Mouse (Mus musculus) CH12.LX (cell line): ENCODE measurements at regions not wholly inside any gene's neighbourhood (a gene's known extent, or its start where the extent isn't known, plus 50 kb on each side); places are given as distances from the start of the nearest gene placed in this dataset.

ENCODE experiments used
- DNase-seq: peaks from one replicate; pipeline ENCODE4 v3.0.0-alpha.2; 2013; ENCODE audit errors: extremely low read depth
- H3K27ac ChIP-seq: 2 replicates; pipeline ENCODE4 v1.5.1; 2012; ENCODE audit warnings: low read depth, mild to moderate bottlenecking, control low read depth, moderate library complexity; ENCODE audit not compliant: insufficient read depth
- H3K27me3 ChIP-seq: replicated peaks from 2 replicates; pipeline ENCODE3; 2012; ENCODE audit warnings: inconsistent platforms
- H3K36me3 ChIP-seq, 2 experiments: replicated peaks in 1 of 2; 2 replicates each; pipeline versions ENCODE3 to v1.6.1; 2012; ENCODE audit warnings: inconsistent platforms in 1 of 2, low read length in 1 of 2, mild to moderate bottlenecking in 1 of 2, mixed read lengths in 1 of 2, moderate library complexity in 1 of 2; ENCODE audit not compliant: control insufficient read depth in 1 of 2, insufficient read depth in 1 of 2
- H3K4me1 ChIP-seq, 2 experiments: 2 replicates each; pipeline ENCODE4 v1.6.1; 2012; ENCODE audit warnings: inconsistent platforms in 1 of 2, moderate library complexity in 1 of 2; ENCODE audit not compliant: insufficient read depth in 2 of 2, control insufficient read depth in 1 of 2
- H3K4me2 ChIP-seq: 2 replicates; pipeline ENCODE4 v1.6.1; 2012; ENCODE audit warnings: low read depth, mild to moderate bottlenecking, control low read depth; ENCODE audit not compliant: poor library complexity, insufficient read depth, severe bottlenecking
- H3K4me3 ChIP-seq, 3 experiments: fragments of 150-350 bp in 1 of 3; sonication (generic) in 1 of 3; replicated peaks in 1 of 3; 2 replicates each; pipeline versions ENCODE3 to v1.5.1; 2011 to 2012; ENCODE audit warnings: low read depth in 2 of 3, low read length in 2 of 3, mild to moderate bottlenecking in 2 of 3, moderate library complexity in 2 of 3, control low read depth in 1 of 3, improper control_type of control experiment in 1 of 3, inconsistent platforms in 1 of 3, mixed read lengths in 1 of 3; ENCODE audit not compliant: poor library complexity in 1 of 3
- H3K79me2 ChIP-seq: replicated peaks from 2 replicates; pipeline ENCODE4 v1.6.1; 2012; ENCODE audit warnings: mild to moderate bottlenecking, moderate library complexity; ENCODE audit not compliant: control insufficient read depth, poor library complexity, insufficient read depth, severe bottlenecking; ENCODE audit errors: extremely low read depth
- H3K9ac ChIP-seq: 2 replicates; pipeline ENCODE4 v1.6.1; 2012; ENCODE audit warnings: low read depth, mild to moderate bottlenecking, control low read depth, moderate library complexity; ENCODE audit not compliant: insufficient read depth
- H3K9me3 ChIP-seq: replicated peaks from 2 replicates; pipeline ENCODE3; 2012; ENCODE audit warnings: low read length, inconsistent platforms, mixed read lengths
- CHD1 ChIP-seq: IDR thresholded peaks from 2 replicates; pipeline ENCODE4 v1.6.1; 2012; ENCODE audit warnings: low read depth, low read length, improper control_type of control experiment, inconsistent platforms
- CHD2 ChIP-seq: IDR thresholded peaks from 2 replicates; pipeline ENCODE4 v1.6.1; 2011; ENCODE audit warnings: low read length, improper control_type of control experiment
- CTCF ChIP-seq, 2 experiments: IDR thresholded peaks in 1 of 2; conservative IDR thresholded peaks in 1 of 2; 2 replicates each; pipeline ENCODE4 v1.5.1; 2011 to 2012; ENCODE audit warnings: low read depth in 2 of 2, low read length in 2 of 2, improper control_type of control experiment in 1 of 2, inconsistent platforms in 1 of 2, mild to moderate bottlenecking in 1 of 2, moderate library complexity in 1 of 2
- E2F4 ChIP-seq: IDR thresholded peaks from 2 replicates; pipeline ENCODE4 v1.6.1; 2011; ENCODE audit warnings: low read depth, low read length, improper control_type of control experiment; ENCODE audit not compliant: insufficient replicate concordance
- ELF1 ChIP-seq: IDR thresholded peaks from 2 replicates; pipeline ENCODE4 v1.6.1; 2014; ENCODE audit warnings: low read depth, mild to moderate bottlenecking, inconsistent platforms, low read length, improper control_type of control experiment
- EP300 ChIP-seq: IDR thresholded peaks from 2 replicates; pipeline ENCODE4 v1.6.1; 2011; ENCODE audit warnings: low read length, improper control_type of control experiment
- ETS1 ChIP-seq: conservative IDR thresholded peaks from 2 replicates; pipeline ENCODE4 v1.6.1; 2012; ENCODE audit warnings: low read depth, mild to moderate bottlenecking, inconsistent platforms, low read length, improper control_type of control experiment, moderate library complexity
- HCFC1 ChIP-seq: IDR thresholded peaks from 2 replicates; pipeline ENCODE4 v1.6.1; 2012; ENCODE audit warnings: low read depth, mild to moderate bottlenecking, inconsistent platforms, low read length, improper control_type of control experiment
- IRF4 ChIP-seq: IDR thresholded peaks from 2 replicates; pipeline ENCODE4 v1.6.1; 2014; ENCODE audit warnings: low read depth, mild to moderate bottlenecking, inconsistent platforms, low read length, improper control_type of control experiment
- JUN ChIP-seq: IDR thresholded peaks from 2 replicates; pipeline ENCODE4 v1.6.1; 2011; ENCODE audit warnings: low read depth, mild to moderate bottlenecking, low read length, improper control_type of control experiment, moderate library complexity; ENCODE audit not compliant: insufficient read depth
- JUND ChIP-seq: conservative IDR thresholded peaks from 2 replicates; pipeline ENCODE4 v1.6.1; 2011; ENCODE audit warnings: low read depth, low read length, improper control_type of control experiment
- KAT2A ChIP-seq: IDR thresholded peaks from 2 replicates; pipeline ENCODE4 v1.6.1; 2012; ENCODE audit warnings: low read length, improper control_type of control experiment, inconsistent platforms; ENCODE audit not compliant: insufficient replicate concordance
- MAFK ChIP-seq: IDR thresholded peaks from 2 replicates; pipeline ENCODE4 v1.6.1; 2011; ENCODE audit warnings: low read length, improper control_type of control experiment; ENCODE audit not compliant: insufficient replicate concordance
- MEF2A ChIP-seq: IDR thresholded peaks from 2 replicates; pipeline ENCODE4 v1.6.1; 2014; ENCODE audit warnings: low read depth, mild to moderate bottlenecking, inconsistent platforms, low read length, improper control_type of control experiment, borderline replicate concordance
- MYC ChIP-seq: IDR thresholded peaks from 2 replicates; pipeline ENCODE4 v1.6.1; 2011; ENCODE audit warnings: low read depth, mild to moderate bottlenecking, improper control_type of control experiment, low read length
- POLR2AphosphoS2 ChIP-seq: IDR thresholded peaks from 2 replicates; pipeline ENCODE4 v1.6.1; 2011; ENCODE audit warnings: low read depth, low read length, improper control_type of control experiment
- RCOR1 ChIP-seq: conservative IDR thresholded peaks from 2 replicates; pipeline ENCODE4 v1.6.1; 2012; ENCODE audit warnings: low read depth, mild to moderate bottlenecking, inconsistent platforms, low read length, improper control_type of control experiment
- SIN3A ChIP-seq: IDR thresholded peaks from 2 replicates; pipeline ENCODE4 v1.6.1; 2012; ENCODE audit warnings: low read length, improper control_type of control experiment, inconsistent platforms
- TBP ChIP-seq: conservative IDR thresholded peaks from 2 replicates; pipeline ENCODE4 v1.6.1; 2011; ENCODE audit warnings: low read depth, low read length, improper control_type of control experiment
- TCF12 ChIP-seq: IDR thresholded peaks from 2 replicates; pipeline ENCODE4 v1.6.1; 2014; ENCODE audit warnings: low read depth, mild to moderate bottlenecking, inconsistent platforms, low read length, improper control_type of control experiment
- UBTF ChIP-seq: IDR thresholded peaks from 2 replicates; pipeline ENCODE4 v1.6.1; 2012; ENCODE audit warnings: low read depth, mild to moderate bottlenecking, inconsistent platforms, low read length, improper control_type of control experiment, moderate library complexity
- USF1 ChIP-seq: IDR thresholded peaks from 2 replicates; pipeline ENCODE4 v1.6.1; 2014; ENCODE audit warnings: low read depth, mild to moderate bottlenecking, inconsistent platforms, low read length, improper control_type of control experiment
- USF2 ChIP-seq: conservative IDR thresholded peaks from 2 replicates; pipeline ENCODE4 v1.6.1; 2011; ENCODE audit warnings: low read depth, low read length, improper control_type of control experiment
- ZC3H11A ChIP-seq: IDR thresholded peaks from 2 replicates; pipeline ENCODE4 v1.6.1; 2012; ENCODE audit warnings: low read depth, mild to moderate bottlenecking, inconsistent platforms, low read length, improper control_type of control experiment
- ZKSCAN1 ChIP-seq: IDR thresholded peaks from 2 replicates; pipeline ENCODE4 v1.6.1; 2012; ENCODE audit warnings: low read depth, inconsistent platforms, low read length, improper control_type of control experiment, borderline replicate concordance
- ZNF384 ChIP-seq: IDR thresholded peaks from 2 replicates; pipeline ENCODE4 v1.6.1; 2012; ENCODE audit warnings: low read depth, low read length, improper control_type of control experiment, inconsistent platforms
- dilution Hi-C: fragments of 300-500 bp; cut with MboI; formaldehyde crosslinking; loops from 2 replicates; pipeline ENCODE4 v1.14.3; 2020; ENCODE audit warnings: low sequenced_read_pairs; ENCODE audit not compliant: extremely low pct_unique_long_range_greater_than_20kb, extremely low pct_ligation_motif_present
- in situ Hi-C: fragments of 300-500 bp; cut with MboI; formaldehyde crosslinking; loops from 3 replicates; pipeline ENCODE4 v1.14.3; 2019; ENCODE audit warnings: low sequenced_read_pairs, low pct_ligation_motif_present, low pct_unique_long_range_greater_than_20kb, mixed read lengths

- dilution Hi-C loops = no loop called here
- in situ Hi-C loops = no loop called here
- no peak overlapping the region for H3K27ac ChIP-seq
These were observed 453.5 kb downstream of the Ofcc1 start for GRCm38 (mm10) chr13:39907720-39908119.

GRCm38 (mm10) chr13:39904264-39904663 lies 457.0 kb downstream of the Ofcc1 start:
- no peaks in the 10 kb centered on the region for H3K36me3 ChIP-seq

More at GRCm38 (mm10) chr13:39907720-39908119, 453.5 kb downstream of the Ofcc1 start:
- Histone ChIP-seq H3K79me2 (no peaks in the 10 kb centered on the region), H3K27me3 (no peaks in the 10 kb centered on the region), H3K36me3 (no peaks in the 10 kb centered on the region), H3K4me3 (no peak overlapping the region), H3K9ac (no peak overlapping the region), H3K4me1 (no peaks in the 10 kb centered on the region), H3K4me2 (no peak overlapping the region), H3K9me3 (peaks cover 2% of the 10 kb centered on the region)
- no peak for TF ChIP-seq CTCF (conservative IDR thresholded peaks at IDR 0.05 in 1 of 2, IDR thresholded peaks at IDR 0.05 in 1 of 2; ENCODE audit: low read depth in 2 of 2, low read length in 2 of 2)
- no peak for TF ChIP-seq ELF1
- no peak for TF ChIP-seq USF1
- no peak for TF ChIP-seq HCFC1
- TF ChIP-seq ZNF384 = no peak
- TF ChIP-seq RCOR1 = no peak
- TF ChIP-seq POLR2AphosphoS2 = no peak
- TF ChIP-seq MEF2A = no peak
- no peak for TF ChIP-seq CHD2
- no peak for TF ChIP-seq ZKSCAN1
- no peak for TF ChIP-seq UBTF
- no peak for TF ChIP-seq ETS1
- TF ChIP-seq JUN = no peak
- TF ChIP-seq IRF4 = no peak
- no peak for TF ChIP-seq KAT2A
- no peak for TF ChIP-seq MAFK
- TF ChIP-seq MYC = no peak
- no peak for DNase-seq

More at GRCm38 (mm10) chr13:39904264-39904663, 457.0 kb downstream of the Ofcc1 start:
- Histone ChIP-seq H3K4me2 (no peak overlapping the region), H3K79me2 (no peaks in the 10 kb centered on the region), H3K27me3 (no peaks in the 10 kb centered on the region), H3K9me3 (peaks cover 2% of the 10 kb centered on the region), H3K27ac (no peak overlapping the region), H3K4me1 (no peaks in the 10 kb centered on the region), H3K4me3 (no peak overlapping the region), H3K9ac (no peak overlapping the region)
- in situ Hi-C loops (no loop called here), dilution Hi-C loops (no loop called here)
- TF ChIP-seq SIN3A = no peak
- TF ChIP-seq ETS1 = no peak
- TF ChIP-seq CTCF (conservative IDR thresholded peaks at IDR 0.05 in 1 of 2, IDR thresholded peaks at IDR 0.05 in 1 of 2; ENCODE audit: low read depth in 2 of 2, low read length in 2 of 2) = no peak
- no peak for TF ChIP-seq JUND
- TF ChIP-seq USF2 = no peak
- TF ChIP-seq MAFK = no peak
- TF ChIP-seq E2F4 = no peak
- TF ChIP-seq MYC = no peak
- no peak for TF ChIP-seq TBP
- no peak for TF ChIP-seq HCFC1
- no peak for TF ChIP-seq TCF12
- no peak for TF ChIP-seq CHD1
- no peak for TF ChIP-seq EP300
- no peak for TF ChIP-seq KAT2A
- no peak for TF ChIP-seq POLR2AphosphoS2
- no peak for TF ChIP-seq ZC3H11A
- DNase-seq = no peak
